Mouse (Mus musculus) heart, adult 9 months (tissue): ENCODE results near the gene Gtf2f2.
A peak's percentile ranks its signal among the peaks of the same experiment; 100 is the strongest.

Source experiments
- DNase-seq, 2 experiments: peaks; one replicate each; pipeline ENCODE4 v3.0.0; 2022; ENCODE audit warnings: low spot score in 2 of 2

Gene Gtf2f2

GRCm38 (mm10) chr14:75863549-75864409, 146.9 kb downstream of the Gtf2f2 start:
- peak; percentile 88 to 91 for DNase-seq

GRCm38 (mm10) chr14:75862701-75863100, 148.0 kb downstream of the Gtf2f2 start:
- no peak for DNase-seq

DNA sequence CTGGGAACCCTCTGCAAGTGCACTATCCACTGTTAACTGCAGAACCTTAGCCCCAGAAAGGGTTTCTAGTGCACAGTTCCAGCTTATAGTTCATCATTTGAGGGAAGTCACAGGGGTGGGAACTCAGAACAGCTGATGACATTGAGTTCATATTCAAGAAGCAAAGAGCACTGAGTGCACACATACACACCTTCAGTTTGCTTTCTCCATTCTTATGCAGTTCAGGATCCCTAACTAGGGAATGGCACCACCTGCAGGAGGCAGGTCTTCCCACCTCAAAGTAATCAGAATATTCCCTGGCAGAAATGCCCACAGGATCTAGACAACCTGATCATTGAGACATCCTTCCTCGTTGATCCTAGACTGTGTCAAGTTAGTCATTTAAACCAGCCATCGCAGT, 151.0 kb downstream of the Gtf2f2 start:
- no peak for DNase-seq

- no peak for DNase-seq
These were observed 152.5 kb downstream of the Gtf2f2 start for GRCm38 (mm10) chr14:75858181-75858580.

DNA sequence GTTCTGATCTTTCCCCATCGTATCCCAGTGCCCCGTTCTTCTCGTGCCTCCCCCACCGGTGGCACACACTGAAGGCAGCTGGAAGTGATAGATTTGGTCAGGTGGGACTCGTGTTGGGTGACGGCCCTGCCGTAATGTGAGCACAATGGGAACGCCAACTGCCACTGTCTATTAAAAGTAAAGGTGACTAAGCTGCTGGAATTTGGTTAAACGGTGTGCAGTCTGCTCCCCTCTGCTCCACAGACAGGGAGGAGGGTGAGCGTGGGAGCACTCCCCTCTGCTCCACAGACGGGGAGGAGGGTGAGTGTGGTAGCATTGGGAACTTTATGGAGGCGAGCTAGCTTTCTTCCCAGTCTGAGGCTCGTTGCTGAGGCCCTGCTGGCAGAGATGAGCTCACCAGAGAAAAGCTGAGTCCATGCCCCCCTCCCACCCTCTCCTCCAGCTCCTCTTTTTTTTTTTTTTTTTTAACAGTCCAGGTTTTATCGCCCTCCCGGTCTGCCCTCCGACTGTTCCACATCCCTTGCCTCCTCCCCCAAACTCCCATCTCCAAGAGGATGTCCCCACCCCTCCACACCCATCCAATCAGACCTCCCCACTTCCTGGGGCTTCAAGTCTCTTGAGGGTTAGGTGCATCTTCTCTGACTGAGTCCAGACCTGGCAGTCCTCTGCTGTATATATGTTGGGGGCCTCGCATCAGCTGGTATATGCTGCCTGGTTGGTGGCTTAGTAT, 155.2 kb downstream of the Gtf2f2 start:
- no peak for DNase-seq

DNA sequence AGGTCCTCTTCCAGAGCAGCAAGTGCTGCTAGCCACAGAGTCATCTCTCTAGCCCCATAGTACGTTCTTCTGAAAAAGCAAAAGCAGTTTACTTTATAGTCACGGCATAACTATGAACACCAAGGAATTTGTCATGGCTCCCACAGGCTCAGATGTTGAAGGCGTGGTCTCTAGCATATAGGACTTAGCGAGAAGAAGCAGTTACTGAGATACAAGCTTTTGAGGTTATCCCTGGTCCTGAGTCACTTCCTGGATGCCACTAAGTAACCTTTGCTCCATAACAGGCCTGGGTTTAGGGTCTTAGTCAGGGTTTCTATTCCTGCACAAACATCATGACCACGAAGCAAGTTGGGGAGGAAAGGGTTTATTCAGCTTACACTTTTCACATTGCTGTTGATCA, 158.6 kb downstream of the Gtf2f2 start:
- no peak for DNase-seq

DNA sequence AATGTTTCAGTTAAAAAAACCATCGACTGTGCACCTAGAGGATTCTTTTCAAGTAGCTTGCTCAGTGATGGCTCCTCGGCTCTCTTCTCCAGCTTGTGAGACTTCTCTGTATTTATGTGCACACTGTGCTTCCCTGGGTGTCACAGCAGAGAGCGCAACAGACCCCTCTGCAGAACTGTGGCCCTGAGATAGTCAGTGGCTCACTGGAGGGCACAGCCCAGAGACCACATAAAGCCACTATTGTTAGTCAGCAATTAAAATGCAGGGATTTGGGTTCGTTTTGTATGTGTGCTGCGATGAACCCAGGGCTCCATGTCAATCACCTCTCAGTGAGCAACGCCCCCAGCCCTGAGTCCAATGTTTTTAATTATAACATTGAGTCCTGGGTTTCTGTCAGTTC, 159.8 kb downstream of the Gtf2f2 start:
- DNase-seq = no peak

DNA sequence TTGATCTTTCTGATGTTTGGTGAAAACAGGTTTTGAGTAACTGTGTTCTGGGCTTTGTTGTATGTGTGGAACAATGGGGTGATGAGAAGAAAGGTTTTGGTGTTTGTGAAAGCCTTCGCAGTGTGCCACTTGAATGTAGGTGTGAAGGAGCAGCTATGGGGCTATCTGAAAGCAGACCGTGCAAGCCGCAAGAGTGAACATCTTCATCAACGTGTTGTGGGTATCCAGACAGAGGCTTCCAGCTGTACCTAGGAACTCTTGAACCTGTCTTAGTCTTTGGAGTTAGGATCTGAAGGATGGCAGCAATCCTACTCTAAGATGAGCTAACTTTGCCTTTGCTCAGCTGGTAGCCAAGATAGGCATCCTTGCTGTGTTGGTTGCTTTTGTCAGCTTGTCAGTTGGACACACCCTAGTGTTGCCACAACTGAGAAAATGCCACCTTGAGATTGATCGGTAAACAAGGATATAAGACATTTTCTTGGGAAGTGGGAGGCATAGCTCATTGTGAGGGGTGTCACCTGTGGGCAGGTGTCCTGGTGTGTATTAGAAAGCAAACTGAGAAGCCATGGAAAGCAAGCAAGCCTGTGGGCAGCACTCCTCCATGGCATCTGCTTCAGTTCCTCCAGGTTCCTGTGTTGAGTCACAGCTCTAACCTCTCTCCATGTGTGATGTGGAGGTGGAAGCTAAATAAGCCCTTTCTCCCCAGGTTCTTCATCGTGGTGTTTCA, 160.7 kb downstream of the Gtf2f2 start:
- DNase-seq = no peak

DNA sequence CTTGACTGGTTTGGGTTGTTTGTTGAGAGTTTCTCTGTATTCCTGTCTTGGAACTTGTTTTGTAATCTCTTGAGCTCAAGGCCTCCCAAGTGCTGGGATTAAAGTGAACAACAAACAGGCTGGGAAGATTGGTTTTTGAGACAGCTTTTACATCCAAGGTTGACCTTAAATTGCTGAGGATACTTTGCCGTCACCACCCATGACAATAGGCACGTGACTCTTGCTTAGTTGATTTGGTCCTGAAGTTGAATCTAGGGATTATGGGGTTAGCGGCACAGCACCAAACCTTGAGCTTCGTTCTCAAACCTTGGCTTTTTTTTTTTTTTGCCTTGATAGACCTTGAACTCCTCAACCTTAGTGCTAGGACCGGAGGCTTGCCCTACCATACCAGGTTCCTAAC, 161.4 kb downstream of the Gtf2f2 start:
- DNase-seq = no peak

- DNase-seq = no peak
These were observed 162.2 kb downstream of the Gtf2f2 start for GRCm38 (mm10) chr14:75848482-75848881.

DNA sequence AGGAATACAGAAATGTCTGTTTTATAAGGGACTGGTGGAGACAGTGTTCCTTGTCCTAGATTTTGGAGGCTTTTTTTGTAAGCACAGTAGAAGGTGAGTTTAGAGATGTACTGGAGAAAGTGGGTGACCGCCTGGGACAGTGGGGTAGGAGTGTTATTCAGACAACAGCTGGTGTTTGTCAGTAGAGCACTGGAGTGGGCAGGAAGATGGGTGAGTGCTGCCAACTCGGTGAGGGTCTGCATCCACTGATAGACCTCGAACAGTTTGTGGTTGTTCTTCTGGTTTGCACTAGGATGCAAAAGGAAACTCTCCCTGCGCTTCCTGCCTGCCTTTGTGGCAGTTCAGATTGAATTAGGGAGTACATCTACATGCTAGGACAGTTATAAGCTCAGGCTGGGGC, 163.0 kb downstream of the Gtf2f2 start:
- no peak for DNase-seq
